Mouse (Mus musculus): Measurements from ENCODE around the gene Ttf1. TPM values are rescaled to one million over a fixed set of nuclear protein-coding genes. Genes with fewer than 3 reads are reported as not detected.
"Not testable (repeated sequence)": the region's sequence is repeated elsewhere in the genome, so short reads cannot be mapped to it uniquely, and the experiment has no call there.

The Ttf1 gene
- polyA plus RNA-seq, 1 experiment from 2014 or later = 6.2 TPM

DNA sequence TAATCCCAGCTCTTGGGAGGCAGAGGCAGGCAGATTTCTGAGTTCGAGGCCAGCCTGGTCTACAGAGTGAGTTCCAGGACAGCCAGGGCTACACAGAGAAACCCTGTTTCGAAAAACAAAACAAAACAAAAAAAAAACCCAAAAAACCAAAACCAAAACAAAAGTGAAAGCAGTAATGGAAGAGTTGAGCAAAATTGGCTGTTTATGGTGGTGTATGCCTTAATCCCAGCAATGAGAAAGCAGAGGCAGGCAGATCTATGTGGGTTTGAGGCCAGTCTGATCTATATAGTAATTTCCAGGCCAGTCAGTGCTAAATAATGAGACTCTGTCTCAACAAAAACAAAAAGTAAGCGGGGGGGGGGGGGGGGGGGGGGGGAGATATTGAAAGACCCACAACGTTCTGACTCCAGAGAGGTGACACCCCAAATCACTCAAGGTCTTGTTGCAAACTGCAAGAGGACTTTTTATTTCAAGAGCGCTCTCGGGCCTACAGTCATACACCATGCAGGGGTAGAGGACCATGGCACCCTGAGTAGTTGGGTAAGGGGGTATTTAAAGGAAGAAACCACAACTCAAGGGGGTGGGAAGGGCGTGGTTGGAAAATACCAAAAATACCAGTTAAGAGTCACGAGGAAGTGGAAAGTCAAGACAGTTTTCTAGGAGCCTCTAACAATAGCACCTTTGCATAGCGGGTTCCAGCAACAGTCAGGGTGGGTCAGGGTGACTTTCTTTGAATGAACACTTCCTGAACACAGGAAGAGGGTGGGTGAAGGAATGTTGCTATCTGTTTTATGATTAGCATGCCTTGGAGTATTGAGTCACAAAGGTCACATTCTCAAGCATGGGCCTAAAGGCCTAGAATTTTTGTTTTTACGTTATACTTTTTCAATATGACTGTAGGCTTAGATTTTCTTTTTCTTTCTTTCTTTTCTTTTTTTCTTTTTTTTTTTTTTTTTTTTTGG is 42.6 kb downstream of the Ttf1 start:
- H3K4me3 ChIP-seq (ENCODE audit: control insufficient read depth in 1 of 2, insufficient read depth in 1 of 2, low read depth in 1 of 2, low read length in 2 of 2); H3K27me3 ChIP-seq (ENCODE audit: control insufficient read depth, insufficient read depth, low read length); ATAC-seq (ENCODE audit: insufficient number of reproducible peaks, insufficient read depth, low FRiP score, low read depth); H3K36me3 ChIP-seq (ENCODE audit: control insufficient read depth, insufficient read depth, low read length); H3K9me3 ChIP-seq (ENCODE audit: control insufficient read depth, low read length); H3K27ac ChIP-seq (replicated peaks in 1 of 2; ENCODE audit: control insufficient read depth in 1 of 2, insufficient read depth in 1 of 2, low read depth in 2 of 2, low read length in 2 of 2); H3K9ac ChIP-seq (ENCODE audit: low read length); H3K4me1 ChIP-seq (ENCODE audit: control insufficient read depth in 2 of 2, insufficient read depth in 2 of 2, low read length in 2 of 2); H3K4me2 ChIP-seq (ENCODE audit: low read length): not testable (repeated sequence)
- 74% methylated on average over 10 of the region's 10 CpGs for WGBS

DNA sequence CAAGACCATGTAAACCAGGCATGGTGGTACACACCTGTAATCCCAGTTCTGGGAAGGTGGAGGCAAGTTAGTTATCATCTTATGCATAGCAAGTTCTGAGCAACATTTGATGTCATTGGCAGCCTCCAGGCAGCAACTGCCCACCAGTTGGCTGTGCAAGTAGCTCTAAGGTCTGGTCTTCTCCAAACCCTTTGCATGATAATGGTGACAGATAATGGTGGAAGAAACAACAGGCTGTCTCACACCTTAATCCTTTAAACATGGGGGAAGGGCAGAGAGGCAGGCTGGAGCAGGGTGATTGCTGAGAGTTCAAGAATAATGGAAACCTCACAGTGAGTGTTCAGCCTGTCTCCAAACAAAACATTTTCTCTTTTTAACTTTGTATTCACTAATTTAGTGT is 60.9 kb downstream of the Ttf1 start:
- Histone ChIP-seq H3K9ac (ENCODE audit: low read length) (no peak overlapping the region), H3K27me3 (ENCODE audit: control insufficient read depth, insufficient read depth, low read length) (no peaks in the 10 kb centered on the region), H3K4me2 (ENCODE audit: low read length) (no peak overlapping the region), H3K4me1 (ENCODE audit: control insufficient read depth in 2 of 2, insufficient read depth in 2 of 2, low read length in 2 of 2) (peaks cover 3 to 5% of the 10 kb centered on the region in 2 experiments), H3K36me3 (ENCODE audit: control insufficient read depth, insufficient read depth, low read length) (no peaks in the 10 kb centered on the region), H3K4me3 (ENCODE audit: control insufficient read depth in 1 of 2, insufficient read depth in 1 of 2, low read depth in 1 of 2, low read length in 2 of 2) (no peak overlapping the region), H3K9me3 (ENCODE audit: control insufficient read depth, low read length) (no peaks in the 10 kb centered on the region), H3K27ac (replicated peaks in 1 of 2; ENCODE audit: control insufficient read depth in 1 of 2, insufficient read depth in 1 of 2, low read depth in 2 of 2, low read length in 2 of 2) (no peak overlapping the region)
- no peak for ATAC-seq (ENCODE audit: insufficient number of reproducible peaks, insufficient read depth, low FRiP score, low read depth)

DNA sequence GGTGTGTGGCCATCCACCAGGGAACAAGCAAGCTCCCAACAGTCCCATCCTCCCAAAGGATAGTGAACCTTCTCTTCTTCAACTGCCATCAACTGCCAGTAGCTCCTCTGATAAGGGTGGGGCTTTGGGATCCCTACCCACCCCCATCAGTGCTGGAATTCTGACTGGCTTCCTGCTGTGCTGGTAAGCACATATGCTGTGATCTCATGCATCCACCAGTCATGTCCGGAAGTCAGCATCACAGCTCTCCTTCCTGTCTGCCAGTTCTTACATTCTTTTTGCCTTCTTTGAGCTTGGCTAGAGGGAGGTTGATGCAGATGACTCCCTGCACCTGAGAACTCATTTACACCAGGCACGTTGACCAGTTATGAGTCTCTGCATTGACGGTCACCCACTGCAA is 62.4 kb downstream of the Ttf1 start:
- H3K9ac ChIP-seq (ENCODE audit: low read length) = no peak overlapping the region
- peaks cover 11% of the 10 kb centered on the region for H3K36me3 ChIP-seq (ENCODE audit: control insufficient read depth, insufficient read depth, low read length)
- H3K4me2 ChIP-seq (ENCODE audit: low read length) = no peak overlapping the region
- H3K9me3 ChIP-seq (ENCODE audit: control insufficient read depth, low read length) = no peaks in the 10 kb centered on the region
- ATAC-seq (ENCODE audit: insufficient number of reproducible peaks, insufficient read depth, low FRiP score, low read depth) = no peak
- peak overlapping the region in 1 of 2 experiments; percentile 39; a peak in 2 of 4 replicates for H3K27ac ChIP-seq (replicated peaks in 1 of 2; ENCODE audit: control insufficient read depth in 1 of 2, insufficient read depth in 1 of 2, low read depth in 2 of 2, low read length in 2 of 2)
- H3K27me3 ChIP-seq (ENCODE audit: control insufficient read depth, insufficient read depth, low read length) = no peaks in the 10 kb centered on the region
- H3K4me1 ChIP-seq (ENCODE audit: control insufficient read depth in 2 of 2, insufficient read depth in 2 of 2, low read length in 2 of 2) = peaks cover 5 to 12% of the 10 kb centered on the region in 2 experiments
- H3K4me3 ChIP-seq (ENCODE audit: control insufficient read depth in 1 of 2, insufficient read depth in 1 of 2, low read depth in 1 of 2, low read length in 2 of 2) = no peak overlapping the region
- 47% methylated on average over 3 of the region's 3 CpGs for WGBS

DNA sequence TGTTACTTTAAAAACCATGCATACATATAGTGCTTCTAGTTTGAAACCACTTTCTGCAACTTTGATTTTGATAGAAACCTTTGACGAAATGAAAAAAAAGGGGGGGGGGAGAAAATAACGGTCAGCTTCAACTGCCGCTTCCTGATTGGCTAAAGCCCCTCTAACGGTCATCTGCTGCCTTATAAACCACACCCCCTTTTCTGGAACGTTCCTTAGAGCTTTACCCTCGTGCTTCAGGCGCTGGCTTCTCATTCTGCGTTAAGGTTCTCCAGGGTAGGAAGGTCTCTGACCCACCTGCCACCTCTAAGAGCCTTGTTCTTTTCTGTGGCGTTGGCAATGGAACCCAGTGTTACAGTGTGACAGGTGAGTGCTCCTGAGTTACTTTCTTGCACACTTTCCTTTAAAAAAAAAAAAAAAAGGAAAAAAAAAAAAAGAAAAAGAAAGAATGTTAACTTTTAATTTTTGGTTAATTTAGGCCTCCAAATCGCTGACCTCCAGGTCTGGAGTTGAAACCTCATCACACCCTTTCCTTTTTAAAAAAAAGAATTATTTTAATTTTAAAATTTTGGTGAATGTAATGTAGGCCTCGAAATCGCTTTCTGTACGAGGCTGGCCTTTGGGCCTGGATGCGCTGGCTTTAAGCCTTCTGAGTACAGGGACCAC is 64.0 kb downstream of the Ttf1 start, which contains the start of gene Setx:
Setx (plus strand) TSS at position 275 of the 663 bp plus-strand sequence.
- no peak for ATAC-seq (ENCODE audit: insufficient number of reproducible peaks, insufficient read depth, low FRiP score, low read depth)
- 65% methylated on average over 14 of the region's 14 CpGs for WGBS
- peaks cover 5 to 12% of the 10 kb centered on the region in 2 experiments for H3K4me1 ChIP-seq (ENCODE audit: control insufficient read depth in 2 of 2, insufficient read depth in 2 of 2, low read length in 2 of 2)
- H3K27me3 ChIP-seq (ENCODE audit: control insufficient read depth, insufficient read depth, low read length) = no peaks in the 10 kb centered on the region
- H3K27ac ChIP-seq (replicated peaks in 1 of 2; ENCODE audit: control insufficient read depth in 1 of 2, insufficient read depth in 1 of 2, low read depth in 2 of 2, low read length in 2 of 2) = peak within 1 kb of the TSS; percentile 92 to 95
- H3K36me3 ChIP-seq (ENCODE audit: control insufficient read depth, insufficient read depth, low read length) = peaks cover 21% of the 10 kb centered on the region
- H3K9ac ChIP-seq (ENCODE audit: low read length) = peak within 1 kb of the TSS; percentile 83
- peak within 1 kb of the TSS; percentile 83 for H3K4me2 ChIP-seq (ENCODE audit: low read length)
- H3K4me3 ChIP-seq (ENCODE audit: control insufficient read depth in 1 of 2, insufficient read depth in 1 of 2, low read depth in 1 of 2, low read length in 2 of 2) = peak within 1 kb of the TSS; percentile 64 to 65
- no peaks in the 10 kb centered on the region for H3K9me3 ChIP-seq (ENCODE audit: control insufficient read depth, low read length)

DNA sequence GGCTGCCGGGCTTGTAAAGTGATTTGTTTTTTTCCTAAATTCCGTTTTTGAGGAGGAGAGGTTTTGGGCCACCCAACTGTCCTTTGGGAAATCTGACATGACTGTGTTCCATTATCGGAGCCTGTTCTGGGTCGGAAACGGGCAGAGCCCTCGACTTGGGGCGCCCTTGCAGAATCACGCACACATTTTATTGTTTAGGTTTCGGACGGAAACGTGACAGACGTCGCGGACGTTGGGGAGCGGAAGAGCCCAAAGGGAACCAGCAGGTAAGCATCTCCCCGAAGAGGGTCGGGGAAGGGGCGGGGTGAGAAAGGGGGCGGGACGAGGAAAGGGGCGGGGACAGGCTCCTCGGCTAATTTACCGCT is 64.5 kb downstream of the Ttf1 start:
- under 1% methylated on average over 24 of the region's 24 CpGs for WGBS
- ATAC-seq (ENCODE audit: insufficient number of reproducible peaks, insufficient read depth, low FRiP score, low read depth) = no peak
- Histone ChIP-seq H3K4me1 (ENCODE audit: control insufficient read depth in 2 of 2, insufficient read depth in 2 of 2, low read length in 2 of 2) (peaks cover 5 to 12% of the 10 kb centered on the region in 2 experiments), H3K27me3 (ENCODE audit: control insufficient read depth, insufficient read depth, low read length) (no peaks in the 10 kb centered on the region), H3K4me2 (ENCODE audit: low read length) (peak overlapping the region; percentile 83), H3K36me3 (ENCODE audit: control insufficient read depth, insufficient read depth, low read length) (peaks cover 27% of the 10 kb centered on the region), H3K9ac (ENCODE audit: low read length) (peak overlapping the region; percentile 32; the same call in 1 of the 2 replicates), H3K27ac (replicated peaks in 1 of 2; ENCODE audit: control insufficient read depth in 1 of 2, insufficient read depth in 1 of 2, low read depth in 2 of 2, low read length in 2 of 2) (peak overlapping the region; percentile 35 to 75; a peak in 3 of 4 replicates), H3K4me3 (ENCODE audit: control insufficient read depth in 1 of 2, insufficient read depth in 1 of 2, low read depth in 1 of 2, low read length in 2 of 2) (peak overlapping the region; percentile 64 to 65), H3K9me3 (ENCODE audit: control insufficient read depth, low read length) (no peaks in the 10 kb centered on the region)

DNA sequence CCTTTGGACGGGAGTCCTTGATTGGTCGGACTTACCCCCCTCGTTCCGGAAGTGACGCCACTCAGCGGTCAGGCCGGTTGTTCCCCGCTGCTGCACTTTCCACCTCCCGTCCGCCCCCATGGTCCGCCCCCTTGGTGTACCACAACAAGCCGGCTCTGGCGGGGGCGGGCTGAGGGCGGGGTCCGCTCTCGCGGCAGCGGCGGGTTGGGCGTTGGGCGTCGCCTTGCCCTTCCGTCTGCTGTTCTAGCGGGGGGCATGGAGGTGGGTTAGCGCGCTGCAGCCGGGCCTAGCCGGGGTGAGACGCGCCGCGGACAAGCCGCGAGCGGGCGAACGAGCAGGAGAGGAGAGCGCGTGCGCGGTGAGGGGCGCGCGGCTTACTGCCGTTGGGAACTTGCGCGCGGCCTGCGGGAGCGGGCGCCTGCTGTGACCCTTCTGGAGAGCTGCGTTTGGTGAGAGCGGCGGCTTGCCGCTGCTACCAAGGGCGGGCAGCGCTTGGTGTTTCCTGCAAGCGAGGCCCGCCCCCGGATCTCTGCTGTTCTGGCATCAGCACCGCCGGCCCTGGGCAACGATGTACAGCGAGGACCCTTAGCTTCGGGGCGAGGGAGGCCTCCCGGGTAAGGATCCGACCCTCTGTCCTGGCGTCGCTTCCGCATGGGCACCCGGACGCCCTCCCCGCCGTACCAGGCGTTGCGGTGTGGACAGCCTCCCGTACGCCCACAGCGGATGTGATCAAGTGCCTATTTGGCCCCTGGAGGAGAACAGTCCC is 65.1 kb downstream of the Ttf1 start:
- H3K4me2 ChIP-seq (ENCODE audit: low read length) = peak overlapping the region; percentile 83
- H3K27ac ChIP-seq (replicated peaks in 1 of 2; ENCODE audit: control insufficient read depth in 1 of 2, insufficient read depth in 1 of 2, low read depth in 2 of 2, low read length in 2 of 2) = peak overlapping the region; percentile 92 to 95
- peaks cover 32% of the 10 kb centered on the region for H3K36me3 ChIP-seq (ENCODE audit: control insufficient read depth, insufficient read depth, low read length)
- peak; percentile 99 for ATAC-seq (ENCODE audit: insufficient number of reproducible peaks, insufficient read depth, low FRiP score, low read depth)
- under 1% methylated on average over 81 of the region's 81 CpGs for WGBS
- H3K27me3 ChIP-seq (ENCODE audit: control insufficient read depth, insufficient read depth, low read length) = no peaks in the 10 kb centered on the region
- no peaks in the 10 kb centered on the region for H3K9me3 ChIP-seq (ENCODE audit: control insufficient read depth, low read length)
- peak overlapping the region; percentile 64 to 65 for H3K4me3 ChIP-seq (ENCODE audit: control insufficient read depth in 1 of 2, insufficient read depth in 1 of 2, low read depth in 1 of 2, low read length in 2 of 2)
- peak overlapping the region; percentile 83 for H3K9ac ChIP-seq (ENCODE audit: low read length)
- peaks cover 5 to 12% of the 10 kb centered on the region in 2 experiments for H3K4me1 ChIP-seq (ENCODE audit: control insufficient read depth in 2 of 2, insufficient read depth in 2 of 2, low read length in 2 of 2)

Measured in heart, embryonic 14.5 days (tissue).